Mouse (Mus musculus) thymus, adult 2 months (tissue): ENCODE results near the gene Zbtb20. TPM values are rescaled to one million over a fixed set of nuclear protein-coding genes. Genes with fewer than 3 reads are reported as not detected.

Experiments
- DNase-seq: peaks from one replicate; pipeline ENCODE4 v3.0.0; 2021
- H3K27ac ChIP-seq: fragments of 200-500 bp; 2 replicates; pipeline ENCODE4 v1.5.1; 2012; ENCODE audit warnings: low read length, control low read depth; ENCODE audit not compliant: control insufficient read depth, insufficient read depth
- H3K27me3 ChIP-seq: fragments of 200-500 bp; 2 replicates; pipeline ENCODE4 v1.6.1; 2012; ENCODE audit warnings: mild to moderate bottlenecking, low read length, moderate library complexity, mixed read lengths; ENCODE audit not compliant: control insufficient read depth, insufficient read depth
- H3K36me3 ChIP-seq: fragments of 200-500 bp; 2 replicates; pipeline ENCODE4 v1.6.1; 2012; ENCODE audit warnings: mild to moderate bottlenecking, low read length, moderate library complexity; ENCODE audit not compliant: control insufficient read depth, insufficient read depth
- H3K4me1 ChIP-seq: fragments of 200-500 bp; replicated peaks from 2 replicates; pipeline ENCODE4 v1.6.1; 2012; ENCODE audit warnings: low read length; ENCODE audit not compliant: control insufficient read depth, insufficient read depth
- H3K4me3 ChIP-seq: fragments of 200-500 bp; 2 replicates; pipeline ENCODE4 v1.5.1; 2012; ENCODE audit warnings: mild to moderate bottlenecking, low read length, control low read depth, moderate library complexity; ENCODE audit not compliant: control insufficient read depth, insufficient read depth
- CTCF ChIP-seq: fragments of 200-500 bp; IDR thresholded peaks from 2 replicates; pipeline ENCODE4 v1.5.1; 2012; ENCODE audit warnings: mild to moderate bottlenecking, control low read depth, low read length, moderate library complexity, borderline replicate concordance; ENCODE audit not compliant: control insufficient read depth, poor library complexity, insufficient read depth; ENCODE audit errors: extremely low read depth
- POLR2A ChIP-seq: fragments of 200-500 bp; IDR thresholded peaks from 2 replicates; pipeline ENCODE4 v1.6.1; 2012; ENCODE audit warnings: mild to moderate bottlenecking, low read length, control low read depth, moderate library complexity; ENCODE audit not compliant: control insufficient read depth, poor library complexity, insufficient read depth; ENCODE audit errors: extremely low read depth
- WGBS: fragments of 180-500 bp; shearing (Covaris S2); methylation state at CpG from one replicate; pipeline ENCODE4 v1.1.7; 2018; 5-methylcytosine and 5-hydroxymethylcytosine counted together
- polyA plus RNA-seq: library from polyadenylated mRNA; depleted of rRNA; stranded (reverse); fragments of >200 nt; gene quantifications from 2 replicates; pipeline ENCODE4 v1.2.3, GENCODE M21; 2012

Gene Zbtb20
- polyA plus RNA-seq, 1 experiment = 19.1 TPM

- no peak overlapping the region for H3K4me3 ChIP-seq
- DNase-seq = no peak
- H3K27ac ChIP-seq = no peak overlapping the region
- no peak for TF ChIP-seq POLR2A
- no peak for TF ChIP-seq CTCF
- no peaks in the 10 kb centered on the region for H3K27me3 ChIP-seq
- peaks cover 3% of the 10 kb centered on the region; the same call in 1 of the 2 replicates for H3K4me1 ChIP-seq
- no peaks in the 10 kb centered on the region for H3K36me3 ChIP-seq
- 0% methylated on average over 3 of the region's 3 CpGs for WGBS
Measured at GRCm38 (mm10) chr16:43504151-43504550, 628.5 kb downstream of the Zbtb20 start.

DNA sequence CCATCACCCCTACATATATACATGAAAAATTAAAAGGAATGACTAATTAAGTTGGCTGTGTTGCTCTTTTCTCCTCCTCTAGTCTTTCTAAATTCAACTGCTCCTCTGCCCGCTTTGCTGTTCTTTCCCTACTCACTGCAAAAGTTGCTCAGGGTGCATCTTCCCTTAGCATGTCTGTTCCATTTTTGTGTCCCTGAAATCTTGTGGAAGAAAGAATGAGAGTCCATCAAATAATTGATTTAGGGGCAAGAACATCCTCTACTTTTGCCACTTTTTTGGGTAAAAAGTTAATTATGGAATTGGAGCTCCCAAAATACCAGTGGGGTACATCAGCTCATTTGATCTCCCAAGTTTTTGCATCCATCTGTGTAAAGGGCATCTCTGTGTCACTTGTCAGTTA lies 628.9 kb downstream of the Zbtb20 start:
- 78% methylated on average over 1 of the region's 1 CpGs for WGBS
- no peak overlapping the region for H3K27ac ChIP-seq
- TF ChIP-seq CTCF (no peak), POLR2A (no peak)
- no peaks in the 10 kb centered on the region for H3K36me3 ChIP-seq
- H3K27me3 ChIP-seq = no peaks in the 10 kb centered on the region
- peaks cover 3% of the 10 kb centered on the region; the same call in 1 of the 2 replicates for H3K4me1 ChIP-seq
- DNase-seq = no peak
- no peak overlapping the region for H3K4me3 ChIP-seq

DNA sequence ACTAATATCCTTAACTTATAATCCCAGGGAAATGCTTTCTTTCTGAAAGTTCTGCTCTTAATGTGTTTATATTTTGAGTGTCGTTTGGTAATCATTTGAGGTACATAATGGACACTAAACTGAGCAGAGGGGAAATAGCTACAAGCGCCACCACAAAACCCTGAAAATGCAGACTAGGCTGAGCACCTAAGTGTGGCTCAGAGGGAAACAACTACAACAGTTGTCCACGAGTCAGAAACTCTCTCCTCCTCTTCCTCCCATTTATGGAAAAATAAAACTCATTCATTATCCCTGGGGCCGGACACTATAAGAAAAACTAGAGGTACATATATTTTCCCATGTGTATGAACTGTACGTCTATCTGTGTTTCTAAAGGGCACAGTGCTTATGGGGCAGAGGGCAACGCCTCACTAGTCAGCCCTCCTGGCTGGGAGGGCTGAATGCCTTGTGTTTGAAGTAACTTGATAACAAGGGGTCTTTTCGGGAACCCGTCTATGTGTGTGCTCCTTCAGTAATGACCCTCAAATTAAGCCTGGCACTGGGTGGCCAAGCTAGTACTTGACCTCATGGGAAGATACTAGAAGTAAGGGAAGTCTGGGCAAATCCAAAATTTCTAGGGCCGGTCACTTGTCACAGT lies 629.8 kb downstream of the Zbtb20 start:
- DNase-seq = no peak
- Histone ChIP-seq H3K36me3 (no peaks in the 10 kb centered on the region), H3K4me3 (no peak overlapping the region), H3K27me3 (no peaks in the 10 kb centered on the region), H3K27ac (no peak overlapping the region), H3K4me1 (peaks cover 3% of the 10 kb centered on the region; the same call in 1 of the 2 replicates)
- no peak for TF ChIP-seq CTCF
- WGBS = 85% methylated on average over 9 of the region's 9 CpGs

- H3K4me3 ChIP-seq = no peak overlapping the region
- no peak for DNase-seq
- 35% methylated on average over 9 of the region's 9 CpGs for WGBS
- no peak overlapping the region for H3K27ac ChIP-seq
- no peaks in the 10 kb centered on the region for H3K27me3 ChIP-seq
- H3K36me3 ChIP-seq = no peaks in the 10 kb centered on the region
- peaks cover 3% of the 10 kb centered on the region; the same call in 1 of the 2 replicates for H3K4me1 ChIP-seq
- TF ChIP-seq CTCF (no peak), POLR2A (no peak)
Measured at GRCm38 (mm10) chr16:43506189-43506751, 630.6 kb downstream of the Zbtb20 start.

DNA sequence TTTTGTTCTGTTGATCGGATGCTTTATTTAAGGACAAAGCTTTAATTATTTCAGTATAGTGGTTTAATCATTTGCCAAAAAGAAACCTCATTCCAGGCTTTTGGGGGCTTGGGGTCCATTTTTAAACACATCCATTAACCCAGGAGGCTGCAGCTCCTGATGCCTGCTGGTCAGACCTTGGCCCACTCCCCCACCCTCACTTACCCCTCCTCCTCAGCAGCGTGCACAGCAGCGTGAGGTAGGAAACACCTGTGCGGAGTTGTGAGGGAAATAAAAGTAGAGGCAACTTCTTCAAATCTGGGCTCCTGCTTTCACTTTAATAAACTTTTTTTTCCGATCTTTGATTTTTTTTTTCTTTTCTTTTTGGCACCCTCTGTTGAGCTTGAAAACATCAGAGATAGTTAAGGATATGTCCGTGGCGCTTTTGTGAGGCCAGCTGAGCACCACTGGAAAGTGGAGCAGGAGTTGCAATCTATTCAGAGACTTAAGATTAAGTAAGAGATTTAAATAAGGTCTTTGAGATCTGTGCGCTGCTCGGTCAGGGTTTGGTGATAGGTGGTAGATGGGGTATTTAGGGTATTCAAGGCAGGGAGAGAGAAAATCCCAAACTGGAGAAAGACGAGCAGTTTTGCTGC lies 631.2 kb downstream of the Zbtb20 start:
- Histone ChIP-seq H3K27ac (no peak overlapping the region), H3K4me3 (no peak overlapping the region), H3K36me3 (no peaks in the 10 kb centered on the region), H3K4me1 (peaks cover 3% of the 10 kb centered on the region; the same call in 1 of the 2 replicates), H3K27me3 (no peaks in the 10 kb centered on the region)
- no peak for DNase-seq
- no peak for TF ChIP-seq CTCF
- no peak for TF ChIP-seq POLR2A
- 24% methylated on average over 10 of the region's 10 CpGs for WGBS

DNA sequence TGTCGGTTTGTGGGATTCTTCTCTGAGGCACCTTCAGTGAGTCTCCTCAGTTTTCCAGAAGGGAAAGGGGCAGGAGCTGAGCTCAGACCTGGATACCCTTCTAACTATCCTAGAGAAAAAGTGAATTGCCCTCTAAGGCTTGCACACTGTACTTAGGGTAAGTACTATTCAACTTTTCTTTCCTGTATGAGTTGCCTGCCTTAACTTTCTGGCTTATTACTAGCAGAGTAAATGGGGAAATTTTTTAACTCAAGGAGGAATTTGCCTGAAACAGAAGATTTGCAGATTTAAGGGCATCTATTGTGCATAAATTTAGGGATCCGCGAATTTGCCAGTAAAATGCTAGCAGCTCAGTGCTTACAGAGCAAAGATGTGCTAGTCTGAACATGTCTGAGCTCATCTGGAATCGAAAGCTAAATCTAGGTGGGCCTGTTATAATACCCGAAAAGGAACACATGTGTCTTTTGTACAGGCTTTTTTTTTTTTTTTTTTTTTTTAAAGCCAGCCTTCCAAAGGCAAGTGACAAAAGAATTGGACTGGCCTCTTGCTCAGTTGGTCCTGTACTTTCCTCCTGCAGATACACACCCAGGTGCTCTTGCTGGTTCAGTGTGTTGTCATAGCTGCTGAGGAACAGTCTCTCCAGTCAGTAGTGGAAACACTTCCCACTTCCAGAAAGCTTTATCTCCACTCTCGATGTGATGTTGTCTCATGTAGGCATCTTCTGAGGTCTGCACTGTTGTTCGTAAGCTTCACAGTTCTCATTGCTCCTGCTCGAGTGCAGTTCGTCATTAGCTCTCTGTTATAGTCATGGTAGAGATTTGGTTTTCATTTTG lies 632.7 kb downstream of the Zbtb20 start:
- peaks cover 3% of the 10 kb centered on the region; the same call in 1 of the 2 replicates for H3K4me1 ChIP-seq
- no peak for TF ChIP-seq POLR2A
- no peak for TF ChIP-seq CTCF
- 92% methylated on average over 9 of the region's 9 CpGs for WGBS
- H3K27me3 ChIP-seq = no peaks in the 10 kb centered on the region
- H3K36me3 ChIP-seq = no peaks in the 10 kb centered on the region
- DNase-seq = no peak
- no peak overlapping the region for H3K4me3 ChIP-seq
- H3K27ac ChIP-seq = no peak overlapping the region
